Mouse (Mus musculus): Measurements from ENCODE around the gene Erp27. TPM values are rescaled to one million over a fixed set of nuclear protein-coding genes. Genes with fewer than 3 reads are reported as not detected.
A peak's percentile ranks its signal among the peaks of the same experiment; 100 is the strongest.

Erp27 gene
- polyA plus RNA-seq, 2 experiments: 0.52 to 0.69 TPM

DNA sequence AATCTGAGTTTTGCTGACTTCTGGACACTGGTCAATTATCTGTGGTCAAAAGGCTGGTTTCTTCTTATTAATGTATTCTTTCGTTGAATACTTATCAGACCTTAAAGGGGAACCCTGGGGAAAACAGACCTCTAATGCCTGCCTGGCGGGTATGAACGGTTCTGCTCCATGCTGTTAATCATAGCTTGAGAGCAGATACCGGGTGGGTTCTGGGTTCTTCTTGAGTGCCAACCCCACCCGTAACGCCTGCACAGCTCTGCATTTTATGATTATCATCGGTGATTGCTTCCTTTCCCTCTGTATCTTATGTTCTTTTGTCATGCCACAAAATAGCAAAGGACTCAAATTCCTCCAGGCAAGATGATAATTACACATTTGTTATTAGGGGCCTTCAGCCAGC, 12.1 kb upstream of the Erp27 start:
- no peak overlapping the region for H3K4me3 ChIP-seq (replicated peaks; ENCODE audit: low read length)
- H3K9me3 ChIP-seq (ENCODE audit: control insufficient read depth, low read length): no peaks in the 10 kb centered on the region
- ATAC-seq (ENCODE audit: low FRiP score, low read depth): no peak
- 77% methylated on average over 7 of the region's 7 CpGs for WGBS
- TF ChIP-seq POLR2A (IDR thresholded peaks at IDR 0.05; ENCODE audit: borderline replicate concordance, extremely low read depth, insufficient read depth, insufficient read length): no peak
- no peak overlapping the region for H3K9ac ChIP-seq (ENCODE audit: low read depth, low read length, severe bottlenecking)
- no peaks in the 10 kb centered on the region for H3K27me3 ChIP-seq (ENCODE audit: control insufficient read depth, insufficient read depth, low read length)
- DNase-seq (ENCODE audit: low spot score): no peak
- H3K36me3 ChIP-seq (ENCODE audit: control insufficient read depth, insufficient read depth, low read length): no peaks in the 10 kb centered on the region
- no peak overlapping the region for H3K27ac ChIP-seq (replicated peaks; ENCODE audit: low read depth, low read length)
- peaks cover 16% of the 10 kb centered on the region for H3K4me1 ChIP-seq (ENCODE audit: control insufficient read depth, insufficient read depth, low read length)
- no peak overlapping the region for H3K4me2 ChIP-seq (replicated peaks; ENCODE audit: low read depth, low read length, severe bottlenecking)

DNA sequence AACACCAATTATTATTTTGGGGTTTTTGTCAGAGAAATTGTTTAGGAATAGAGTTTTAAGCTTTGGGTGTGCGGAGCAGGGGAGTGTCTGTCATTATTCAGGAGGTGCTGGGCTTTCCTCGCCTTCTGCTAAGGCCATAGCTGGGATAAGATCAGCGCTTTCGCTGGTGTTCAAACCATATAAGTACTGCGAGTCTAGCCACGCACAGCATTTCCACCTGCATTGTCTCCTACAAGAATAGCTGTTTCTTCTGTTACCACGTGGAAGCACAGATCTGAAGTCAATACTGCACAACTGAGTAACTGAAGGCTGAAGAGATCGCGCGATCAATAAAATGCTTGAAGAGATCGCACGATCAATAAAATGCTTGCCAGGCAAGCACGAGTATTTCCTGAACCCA, 9.3 kb upstream of the Erp27 start:
- Histone ChIP-seq H3K4me2 (replicated peaks; ENCODE audit: low read depth, low read length, severe bottlenecking) (0 out of 2 replicates have a peak overlapping the region, but pooled peaks have one; percentile 26), H3K4me1 (ENCODE audit: control insufficient read depth, insufficient read depth, low read length) (peaks cover 13% of the 10 kb centered on the region), H3K27ac (replicated peaks; ENCODE audit: low read depth, low read length) (0 out of 2 replicates have a peak overlapping the region, but pooled peaks have one; percentile 6)

DNA sequence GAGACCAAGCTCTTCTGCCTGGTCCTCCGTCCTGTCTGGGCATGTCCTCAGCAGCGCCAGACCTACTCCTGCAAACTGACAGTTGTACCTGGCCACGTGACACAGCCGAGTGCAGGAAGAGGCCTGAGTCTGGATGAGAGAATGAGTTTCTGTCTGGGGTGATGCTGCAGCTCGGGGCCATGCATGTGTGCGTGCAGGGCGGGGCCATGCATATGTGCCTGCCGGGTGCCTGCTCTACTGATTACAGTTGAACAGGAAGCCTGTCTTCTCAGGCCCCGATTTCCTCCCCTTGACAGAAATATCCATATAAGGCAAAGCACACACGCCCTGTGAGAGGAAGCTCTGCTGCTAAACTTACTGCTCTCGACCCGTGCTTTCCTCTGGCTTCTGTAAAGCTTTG, 8.7 kb upstream of the Erp27 start:
- ATAC-seq (ENCODE audit: low FRiP score, low read depth): peak; percentile 65
- Histone ChIP-seq H3K9me3 (ENCODE audit: control insufficient read depth, low read length) (no peaks in the 10 kb centered on the region), H3K4me2 (replicated peaks; ENCODE audit: low read depth, low read length, severe bottlenecking) (peak overlapping the region; percentile 26; the same call in 1 of the 2 replicates), H3K9ac (ENCODE audit: low read depth, low read length, severe bottlenecking) (no peak overlapping the region), H3K27ac (replicated peaks; ENCODE audit: low read depth, low read length) (0 out of 2 replicates have a peak overlapping the region, but pooled peaks have one; percentile 6), H3K4me1 (ENCODE audit: control insufficient read depth, insufficient read depth, low read length) (peaks cover 13% of the 10 kb centered on the region), H3K36me3 (ENCODE audit: control insufficient read depth, insufficient read depth, low read length) (no peaks in the 10 kb centered on the region), H3K27me3 (ENCODE audit: control insufficient read depth, insufficient read depth, low read length) (no peaks in the 10 kb centered on the region), H3K4me3 (replicated peaks; ENCODE audit: low read length) (no peak overlapping the region)
- WGBS: 22% methylated on average over 12 of the region's 12 CpGs
- peak; percentile 68 for DNase-seq (ENCODE audit: low spot score)
- TF ChIP-seq POLR2A (IDR thresholded peaks at IDR 0.05; ENCODE audit: borderline replicate concordance, extremely low read depth, insufficient read depth, insufficient read length): no peak

More for the DNA sequence above, 9.3 kb upstream of the Erp27 start:
- ATAC-seq (ENCODE audit: low FRiP score, low read depth) (no peak), DNase-seq (ENCODE audit: low spot score) (no peak)
- whole genome bisulfite sequencing: 79% methylated on average over 13 of the region's 13 CpGs
- TF ChIP-seq POLR2A (IDR thresholded peaks at IDR 0.05; ENCODE audit: borderline replicate concordance, extremely low read depth, insufficient read depth, insufficient read length): no peak
- Histone ChIP-seq H3K36me3 (ENCODE audit: control insufficient read depth, insufficient read depth, low read length) (no peaks in the 10 kb centered on the region), H3K9ac (ENCODE audit: low read depth, low read length, severe bottlenecking) (no peak overlapping the region), H3K9me3 (ENCODE audit: control insufficient read depth, low read length) (no peaks in the 10 kb centered on the region), H3K27me3 (ENCODE audit: control insufficient read depth, insufficient read depth, low read length) (no peaks in the 10 kb centered on the region), H3K4me3 (replicated peaks; ENCODE audit: low read length) (no peak overlapping the region)

DNA sequence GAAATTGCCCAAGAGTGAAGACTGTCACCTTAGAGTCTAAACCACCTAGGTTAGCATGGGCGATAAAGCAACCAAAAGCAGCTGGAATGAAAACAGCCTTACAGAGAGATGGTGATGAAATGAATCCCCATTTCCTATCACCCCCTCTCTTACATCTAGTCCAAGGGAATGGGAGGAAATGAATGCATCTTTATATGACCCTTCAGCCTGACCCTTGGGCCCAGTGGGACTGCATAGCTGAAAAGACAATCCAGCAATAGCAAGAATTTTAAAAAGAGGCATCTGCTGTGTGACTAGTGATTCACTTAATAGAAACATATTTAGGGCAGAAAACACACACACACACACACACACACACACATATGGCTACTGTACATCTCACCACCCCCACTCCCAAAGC, 5.6 kb upstream of the Erp27 start:
- Histone ChIP-seq H3K27me3 (ENCODE audit: control insufficient read depth, insufficient read depth, low read length) (no peaks in the 10 kb centered on the region), H3K9ac (ENCODE audit: low read depth, low read length, severe bottlenecking) (no peak overlapping the region), H3K36me3 (ENCODE audit: control insufficient read depth, insufficient read depth, low read length) (no peaks in the 10 kb centered on the region), H3K4me2 (replicated peaks; ENCODE audit: low read depth, low read length, severe bottlenecking) (no peak overlapping the region), H3K9me3 (ENCODE audit: control insufficient read depth, low read length) (no peaks in the 10 kb centered on the region), H3K4me1 (ENCODE audit: control insufficient read depth, insufficient read depth, low read length) (peaks cover 17% of the 10 kb centered on the region), H3K27ac (replicated peaks; ENCODE audit: low read depth, low read length) (no peak overlapping the region), H3K4me3 (replicated peaks; ENCODE audit: low read length) (no peak overlapping the region)
- no peak for TF ChIP-seq POLR2A (IDR thresholded peaks at IDR 0.05; ENCODE audit: borderline replicate concordance, extremely low read depth, insufficient read depth, insufficient read length)
- ATAC-seq (ENCODE audit: low FRiP score, low read depth): no peak
- no peak for DNase-seq (ENCODE audit: low spot score)
- WGBS: 87% methylated on average over 1 of the region's 1 CpGs

DNA sequence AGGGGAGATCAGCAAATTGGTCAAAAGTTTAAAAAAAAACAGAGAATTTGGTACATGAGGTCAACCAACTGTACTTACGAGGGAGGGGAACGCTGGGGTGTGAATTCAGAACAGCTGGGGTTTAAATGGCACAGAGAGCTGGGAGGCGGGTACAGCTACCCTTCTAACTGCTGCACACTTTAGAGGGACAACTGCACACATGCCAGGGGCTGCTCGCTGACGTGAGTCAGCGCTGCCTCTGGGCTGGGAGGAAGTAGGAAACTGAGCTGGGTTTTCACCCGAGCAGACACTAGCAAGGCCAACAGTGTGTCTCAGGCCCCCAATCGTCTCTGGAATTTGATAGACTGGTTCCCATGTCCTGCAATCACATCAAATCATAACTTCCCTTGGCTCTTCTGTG, 3.1 kb upstream of the Erp27 start:
- no peaks in the 10 kb centered on the region for H3K27me3 ChIP-seq (ENCODE audit: control insufficient read depth, insufficient read depth, low read length)
- DNase-seq (ENCODE audit: low spot score) (no peak), ATAC-seq (ENCODE audit: low FRiP score, low read depth) (0 out of 2 replicates have a peak, but pooled peaks have one; percentile 30)
- no peak overlapping the region for H3K4me2 ChIP-seq (replicated peaks; ENCODE audit: low read depth, low read length, severe bottlenecking)
- peaks cover 4% of the 10 kb centered on the region; the same call in 1 of the 2 replicates for H3K4me1 ChIP-seq (ENCODE audit: control insufficient read depth, insufficient read depth, low read length)
- no peak for TF ChIP-seq POLR2A (IDR thresholded peaks at IDR 0.05; ENCODE audit: borderline replicate concordance, extremely low read depth, insufficient read depth, insufficient read length)
- no peaks in the 10 kb centered on the region for H3K9me3 ChIP-seq (ENCODE audit: control insufficient read depth, low read length)
- 40% methylated on average over 8 of the region's 8 CpGs for WGBS
- H3K36me3 ChIP-seq (ENCODE audit: control insufficient read depth, insufficient read depth, low read length): no peaks in the 10 kb centered on the region
- no peak overlapping the region for H3K9ac ChIP-seq (ENCODE audit: low read depth, low read length, severe bottlenecking)
- no peak overlapping the region for H3K4me3 ChIP-seq (replicated peaks; ENCODE audit: low read length)
- H3K27ac ChIP-seq (replicated peaks; ENCODE audit: low read depth, low read length): no peak overlapping the region

DNA sequence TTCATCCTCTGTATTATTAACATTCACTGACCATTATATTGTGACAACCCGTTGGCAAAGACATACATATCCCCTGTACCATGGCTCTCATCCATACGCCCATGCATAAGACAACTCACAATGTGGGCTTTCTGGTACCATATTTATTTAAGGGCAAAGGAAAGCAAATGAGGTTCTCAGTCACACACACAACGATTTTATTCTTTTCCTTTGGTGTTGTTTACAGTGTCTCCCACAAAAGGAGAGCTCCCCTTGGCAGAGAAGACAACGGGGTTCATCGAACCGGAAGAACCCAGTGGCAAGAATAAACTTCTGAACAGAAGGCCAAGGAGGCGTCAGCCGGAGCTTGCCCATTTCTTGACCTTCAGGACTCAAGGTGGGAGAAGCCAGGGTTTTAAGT, 1.6 kb upstream of the Erp27 start, which contains the start of gene Pde6h:
Pde6h (plus strand) TSS at position 301 of the 400 bp plus-strand sequence.
- 96% methylated on average over 8 of the region's 8 CpGs for WGBS
- TF ChIP-seq POLR2A (IDR thresholded peaks at IDR 0.05; ENCODE audit: borderline replicate concordance, extremely low read depth, insufficient read depth, insufficient read length): no peak
- no peak within 1 kb of the TSS for H3K27ac ChIP-seq (replicated peaks; ENCODE audit: low read depth, low read length)
- no peak within 1 kb of the TSS for H3K4me2 ChIP-seq (replicated peaks; ENCODE audit: low read depth, low read length, severe bottlenecking)
- no peaks in the 10 kb centered on the region for H3K27me3 ChIP-seq (ENCODE audit: control insufficient read depth, insufficient read depth, low read length)
- no peak within 1 kb of the TSS for H3K9ac ChIP-seq (ENCODE audit: low read depth, low read length, severe bottlenecking)
- DNase-seq (ENCODE audit: low spot score) (no peak), ATAC-seq (ENCODE audit: low FRiP score, low read depth) (no peak)
- H3K9me3 ChIP-seq (ENCODE audit: control insufficient read depth, low read length): no peaks in the 10 kb centered on the region
- H3K36me3 ChIP-seq (ENCODE audit: control insufficient read depth, insufficient read depth, low read length): no peaks in the 10 kb centered on the region
- no peak within 1 kb of the TSS for H3K4me3 ChIP-seq (replicated peaks; ENCODE audit: low read length)
- H3K4me1 ChIP-seq (ENCODE audit: control insufficient read depth, insufficient read depth, low read length): peaks cover 4% of the 10 kb centered on the region; the same call in 1 of the 2 replicates

Data from limb, embryonic 14.5 days (tissue).